Mouse (Mus musculus): ENCODE measurements around the gene Arhgef1. TPM values are rescaled to one million over a fixed set of nuclear protein-coding genes. Genes with fewer than 3 reads are reported as not detected.
A peak's percentile ranks its signal among the peaks of the same experiment; 100 is the strongest.
"Not testable (repeated sequence)": the region's sequence is repeated elsewhere in the genome, so short reads cannot be mapped to it uniquely, and the experiment has no call there.

Arhgef1 gene
- polyA plus RNA-seq, 1 experiment from 2014 or later = 85.3 TPM

DNA sequence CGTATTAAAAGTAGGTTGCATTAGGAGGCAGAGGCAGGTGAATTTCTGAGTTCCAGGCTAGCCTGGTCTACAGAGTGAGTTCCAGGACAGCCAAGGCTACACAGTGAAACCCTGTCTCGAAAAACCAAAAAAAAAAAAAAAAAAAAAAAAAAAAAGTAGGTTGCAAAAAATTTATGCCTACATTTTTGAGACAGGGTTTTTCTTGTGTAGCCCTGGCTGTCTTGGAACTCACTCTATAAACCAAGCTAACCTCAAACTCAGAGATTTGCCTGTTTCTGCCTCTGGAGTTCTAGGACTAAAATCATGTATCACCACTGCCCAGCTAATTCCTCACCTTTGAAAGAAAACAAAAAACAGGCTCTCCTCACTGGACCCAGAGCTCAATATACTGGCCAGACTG is 7.0 kb upstream of the Arhgef1 start:
- H3K4me3 ChIP-seq (ENCODE audit: low read depth, low read length); DNase-seq (ENCODE audit: low spot score); H3K9me3 ChIP-seq (ENCODE audit: control insufficient read depth, low read length); H3K4me2 ChIP-seq (ENCODE audit: low read length); H3K36me3 ChIP-seq (ENCODE audit: control insufficient read depth, insufficient read depth, low read length); H3K27me3 ChIP-seq (replicated peaks; ENCODE audit: control insufficient read depth, insufficient read depth, low read length); H3K4me1 ChIP-seq (replicated peaks; ENCODE audit: control insufficient read depth, insufficient read depth, low read length); ATAC-seq (replicated peaks; ENCODE audit: low FRiP score, low TSS enrichment, low read depth); H3K9ac ChIP-seq (ENCODE audit: low read length); H3K27ac ChIP-seq (ENCODE audit: low read depth): not testable (repeated sequence)
- 78% methylated on average over 2 of the region's 2 CpGs for WGBS

GRCm38 (mm10) chr7:24896269-24896668 is 6.4 kb upstream of the Arhgef1 start:
- WGBS = 86% methylated on average over 8 of the region's 8 CpGs
- no peak for ATAC-seq (replicated peaks; ENCODE audit: low FRiP score, low TSS enrichment, low read depth)
- H3K4me1 ChIP-seq (replicated peaks; ENCODE audit: control insufficient read depth, insufficient read depth, low read length) = no peaks in the 10 kb centered on the region

DNA sequence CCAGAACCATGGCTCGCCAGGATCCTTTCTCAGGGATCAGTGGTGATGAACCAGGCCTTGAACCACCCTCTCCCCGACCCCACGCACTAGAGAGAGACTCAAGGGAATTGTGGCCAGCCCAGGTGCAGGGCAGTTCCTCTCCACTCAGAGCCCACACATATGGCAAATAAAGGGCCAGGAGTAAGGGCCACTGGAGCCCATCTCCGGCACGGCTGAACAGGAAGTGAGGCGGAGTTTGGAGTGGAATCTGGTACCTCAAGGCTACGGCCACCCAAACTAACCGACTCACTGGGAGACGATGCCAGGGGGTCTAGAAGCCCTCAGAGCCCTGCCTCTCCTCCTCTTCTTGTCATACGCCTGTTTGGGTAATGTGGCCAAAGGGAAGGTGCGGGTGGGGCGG is 5.5 kb upstream of the Arhgef1 start, which contains the start of gene Cd79a:
TSS of gene Cd79a (plus strand) at position 158 of the 400 bp plus-strand sequence.
- no peaks in the 10 kb centered on the region for H3K27me3 ChIP-seq (replicated peaks; ENCODE audit: control insufficient read depth, insufficient read depth, low read length)
- no peak within 1 kb of the TSS for H3K27ac ChIP-seq (ENCODE audit: low read depth)
- no peak within 1 kb of the TSS for H3K4me2 ChIP-seq (ENCODE audit: low read length)
- no peaks in the 10 kb centered on the region for H3K36me3 ChIP-seq (ENCODE audit: control insufficient read depth, insufficient read depth, low read length)
- 64% methylated on average over 12 of the region's 12 CpGs for WGBS
- peaks cover 4% of the 10 kb centered on the region for H3K4me1 ChIP-seq (replicated peaks; ENCODE audit: control insufficient read depth, insufficient read depth, low read length)
- no peaks in the 10 kb centered on the region for H3K9me3 ChIP-seq (ENCODE audit: control insufficient read depth, low read length)
- no peak for ATAC-seq (replicated peaks; ENCODE audit: low FRiP score, low TSS enrichment, low read depth)
- no peak for DNase-seq (ENCODE audit: low spot score)
- H3K4me3 ChIP-seq (ENCODE audit: low read depth, low read length) = no peak within 1 kb of the TSS
- no peak within 1 kb of the TSS for H3K9ac ChIP-seq (ENCODE audit: low read length)

More at GRCm38 (mm10) chr7:24896269-24896668, 6.4 kb upstream of the Arhgef1 start:
- no peak overlapping the region for H3K4me3 ChIP-seq (ENCODE audit: low read depth, low read length)
- no peaks in the 10 kb centered on the region for H3K9me3 ChIP-seq (ENCODE audit: control insufficient read depth, low read length)
- no peak overlapping the region for H3K27ac ChIP-seq (ENCODE audit: low read depth)
- H3K36me3 ChIP-seq (ENCODE audit: control insufficient read depth, insufficient read depth, low read length) = peaks cover 3% of the 10 kb centered on the region; the same call in 1 of the 2 replicates
- no peak for DNase-seq (ENCODE audit: low spot score)
- no peak overlapping the region for H3K9ac ChIP-seq (ENCODE audit: low read length)
- H3K4me2 ChIP-seq (ENCODE audit: low read length) = no peak overlapping the region
- no peaks in the 10 kb centered on the region for H3K27me3 ChIP-seq (replicated peaks; ENCODE audit: control insufficient read depth, insufficient read depth, low read length)

GRCm38 (mm10) chr7:24897959-24898358 is 4.8 kb upstream of the Arhgef1 start:
- H3K36me3 ChIP-seq (ENCODE audit: control insufficient read depth, insufficient read depth, low read length) = no peaks in the 10 kb centered on the region
- no peak overlapping the region for H3K9ac ChIP-seq (ENCODE audit: low read length)
- H3K4me3 ChIP-seq (ENCODE audit: low read depth, low read length) = no peak overlapping the region
- no peak overlapping the region for H3K4me2 ChIP-seq (ENCODE audit: low read length)
- DNase-seq (ENCODE audit: low spot score) (no peak), ATAC-seq (replicated peaks; ENCODE audit: low FRiP score, low TSS enrichment, low read depth) (no peak)
- no peaks in the 10 kb centered on the region for H3K27me3 ChIP-seq (replicated peaks; ENCODE audit: control insufficient read depth, insufficient read depth, low read length)
- H3K9me3 ChIP-seq (ENCODE audit: control insufficient read depth, low read length) = no peaks in the 10 kb centered on the region
- WGBS = 76% methylated on average over 5 of the region's 5 CpGs
- no peak overlapping the region for H3K27ac ChIP-seq (ENCODE audit: low read depth)
- H3K4me1 ChIP-seq (replicated peaks; ENCODE audit: control insufficient read depth, insufficient read depth, low read length) = peaks cover 4% of the 10 kb centered on the region

DNA sequence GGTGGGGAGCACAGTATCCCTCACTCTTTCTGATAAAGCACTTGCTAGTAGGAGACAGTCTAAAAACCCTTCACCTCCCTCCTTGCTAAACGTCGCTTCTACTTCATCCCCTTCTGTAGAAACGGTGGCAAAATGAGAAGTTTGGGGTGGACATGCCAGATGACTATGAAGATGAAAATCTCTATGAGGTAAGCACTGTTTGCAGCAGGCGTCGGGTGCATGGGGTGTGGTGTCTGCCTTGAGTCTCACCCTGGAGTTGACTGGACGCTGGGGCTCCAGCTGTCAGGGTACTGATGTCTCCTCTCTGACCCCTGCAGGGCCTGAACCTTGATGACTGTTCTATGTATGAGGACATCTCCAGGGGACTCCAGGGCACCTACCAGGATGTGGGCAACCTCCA is 1.6 kb upstream of the Arhgef1 start:
- Histone ChIP-seq H3K27me3 (replicated peaks; ENCODE audit: control insufficient read depth, insufficient read depth, low read length) (no peaks in the 10 kb centered on the region), H3K4me3 (ENCODE audit: low read depth, low read length) (no peak overlapping the region), H3K4me1 (replicated peaks; ENCODE audit: control insufficient read depth, insufficient read depth, low read length) (peaks cover 16% of the 10 kb centered on the region), H3K36me3 (ENCODE audit: control insufficient read depth, insufficient read depth, low read length) (no peaks in the 10 kb centered on the region), H3K9ac (ENCODE audit: low read length) (no peak overlapping the region), H3K9me3 (ENCODE audit: control insufficient read depth, low read length) (no peaks in the 10 kb centered on the region), H3K27ac (ENCODE audit: low read depth) (no peak overlapping the region), H3K4me2 (ENCODE audit: low read length) (no peak overlapping the region)
- ATAC-seq (replicated peaks; ENCODE audit: low FRiP score, low TSS enrichment, low read depth) (no peak), DNase-seq (ENCODE audit: low spot score) (no peak)
- 77% methylated on average over 6 of the region's 6 CpGs for WGBS

- ATAC-seq (replicated peaks; ENCODE audit: low FRiP score, low TSS enrichment, low read depth) (no peak), DNase-seq (ENCODE audit: low spot score) (no peak)
- Histone ChIP-seq H3K9ac (ENCODE audit: low read length) (no peak overlapping the region), H3K4me3 (ENCODE audit: low read depth, low read length) (peak overlapping the region; percentile 70; the same call in 1 of the 2 replicates), H3K36me3 (ENCODE audit: control insufficient read depth, insufficient read depth, low read length) (no peaks in the 10 kb centered on the region), H3K9me3 (ENCODE audit: control insufficient read depth, low read length) (no peaks in the 10 kb centered on the region), H3K4me1 (replicated peaks; ENCODE audit: control insufficient read depth, insufficient read depth, low read length) (peaks cover 23% of the 10 kb centered on the region), H3K4me2 (ENCODE audit: low read length) (peak overlapping the region; percentile 83; the same call in 1 of the 2 replicates), H3K27ac (ENCODE audit: low read depth) (peak overlapping the region; percentile 88), H3K27me3 (replicated peaks; ENCODE audit: control insufficient read depth, insufficient read depth, low read length) (no peaks in the 10 kb centered on the region)
- 50% methylated on average over 1 of the region's 1 CpGs for WGBS
These were observed 870 bp upstream of the Arhgef1 start for GRCm38 (mm10) chr7:24901842-24902241.

GRCm38 (mm10) chr7:24902264-24902629 is 465 bp upstream of the Arhgef1 start:
- H3K27ac ChIP-seq (ENCODE audit: low read depth) = peak overlapping the region; percentile 88
- no peak for DNase-seq (ENCODE audit: low spot score)

DNA sequence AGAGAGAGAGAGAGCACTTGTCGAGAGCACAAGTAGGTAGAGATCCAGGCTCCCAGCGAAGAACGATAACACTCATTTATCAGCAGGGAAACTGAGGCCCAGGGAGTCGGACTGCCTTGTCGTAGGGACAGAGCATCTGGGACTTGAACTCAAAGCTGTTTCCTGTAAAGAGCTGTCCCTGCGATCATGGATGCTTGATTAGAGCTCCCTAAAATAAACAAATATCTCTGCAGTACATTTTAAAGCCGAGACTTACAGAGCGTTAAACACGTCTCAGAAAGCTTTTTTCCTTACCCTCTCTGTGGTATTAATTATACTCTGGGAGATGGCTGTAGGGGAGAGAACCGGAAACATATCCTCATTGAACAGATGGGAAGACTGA is 723 bp downstream of the Arhgef1 start:
- WGBS = 19% methylated on average over 10 of the region's 10 CpGs
- peak overlapping the region; percentile 70 for H3K4me3 ChIP-seq (ENCODE audit: low read depth, low read length)
- H3K27ac ChIP-seq (ENCODE audit: low read depth) = peak overlapping the region; percentile 88
- peak overlapping the region; percentile 83 for H3K4me2 ChIP-seq (ENCODE audit: low read length)
- H3K4me1 ChIP-seq (replicated peaks; ENCODE audit: control insufficient read depth, insufficient read depth, low read length) = peaks cover 30% of the 10 kb centered on the region
- H3K36me3 ChIP-seq (ENCODE audit: control insufficient read depth, insufficient read depth, low read length) = peaks cover 1% of the 10 kb centered on the region; the same call in 1 of the 2 replicates
- ATAC-seq (replicated peaks; ENCODE audit: low FRiP score, low TSS enrichment, low read depth) = no peak
- DNase-seq (ENCODE audit: low spot score) = no peak
- H3K9me3 ChIP-seq (ENCODE audit: control insufficient read depth, low read length) = no peaks in the 10 kb centered on the region
- H3K27me3 ChIP-seq (replicated peaks; ENCODE audit: control insufficient read depth, insufficient read depth, low read length) = no peaks in the 10 kb centered on the region
- H3K9ac ChIP-seq (ENCODE audit: low read length) = peak overlapping the region; percentile 80

More at GRCm38 (mm10) chr7:24902264-24902629, 465 bp upstream of the Arhgef1 start:
- H3K9ac ChIP-seq (ENCODE audit: low read length) = peak overlapping the region; percentile 80
- ATAC-seq (replicated peaks; ENCODE audit: low FRiP score, low TSS enrichment, low read depth) = no peak
- no peaks in the 10 kb centered on the region for H3K36me3 ChIP-seq (ENCODE audit: control insufficient read depth, insufficient read depth, low read length)
- H3K4me3 ChIP-seq (ENCODE audit: low read depth, low read length) = peak overlapping the region; percentile 70
- peaks cover 27% of the 10 kb centered on the region for H3K4me1 ChIP-seq (replicated peaks; ENCODE audit: control insufficient read depth, insufficient read depth, low read length)
- 47% methylated on average over 2 of the region's 2 CpGs for WGBS
- H3K27me3 ChIP-seq (replicated peaks; ENCODE audit: control insufficient read depth, insufficient read depth, low read length) = no peaks in the 10 kb centered on the region
- H3K4me2 ChIP-seq (ENCODE audit: low read length) = peak overlapping the region; percentile 83
- no peaks in the 10 kb centered on the region for H3K9me3 ChIP-seq (ENCODE audit: control insufficient read depth, low read length)

- Histone ChIP-seq H3K4me2 (ENCODE audit: low read length) (peak overlapping the region; percentile 83), H3K27me3 (replicated peaks; ENCODE audit: control insufficient read depth, insufficient read depth, low read length) (no peaks in the 10 kb centered on the region), H3K9me3 (ENCODE audit: control insufficient read depth, low read length) (no peaks in the 10 kb centered on the region), H3K4me1 (replicated peaks; ENCODE audit: control insufficient read depth, insufficient read depth, low read length) (peaks cover 30% of the 10 kb centered on the region), H3K9ac (ENCODE audit: low read length) (peak overlapping the region; percentile 71), H3K36me3 (ENCODE audit: control insufficient read depth, insufficient read depth, low read length) (peaks cover 8% of the 10 kb centered on the region; the same call in 1 of the 2 replicates), H3K27ac (ENCODE audit: low read depth) (peak overlapping the region; percentile 88; the same call in 1 of the 2 replicates), H3K4me3 (ENCODE audit: low read depth, low read length) (peak overlapping the region; percentile 70)
- peak; percentile 94 for ATAC-seq (replicated peaks; ENCODE audit: low FRiP score, low TSS enrichment, low read depth)
- 1% methylated on average over 29 of the region's 30 CpGs for WGBS
- peak; percentile 95 for DNase-seq (ENCODE audit: low spot score)
These were observed 1.4 kb downstream of the Arhgef1 start for GRCm38 (mm10) chr7:24904070-24904483.

Data from intestine, embryonic 14.5 days (tissue).